Mouse (Mus musculus) olfactory bulb, adult 2 months (tissue): ENCODE results near the gene Vinac1.

Experiments
- CTCF ChIP-seq: fragments of 200-500 bp; IDR thresholded peaks from 2 replicates; pipeline ENCODE4 v1.5.1; 2012; ENCODE audit warnings: low read depth, mild to moderate bottlenecking, low read length, moderate library complexity; ENCODE audit not compliant: insufficient read depth
- POLR2A ChIP-seq: fragments of 200-500 bp; IDR thresholded peaks from 2 replicates; pipeline ENCODE4 v1.6.1; 2012; ENCODE audit warnings: mild to moderate bottlenecking, low read depth, low read length, moderate library complexity; ENCODE audit not compliant: insufficient read depth

DNA sequence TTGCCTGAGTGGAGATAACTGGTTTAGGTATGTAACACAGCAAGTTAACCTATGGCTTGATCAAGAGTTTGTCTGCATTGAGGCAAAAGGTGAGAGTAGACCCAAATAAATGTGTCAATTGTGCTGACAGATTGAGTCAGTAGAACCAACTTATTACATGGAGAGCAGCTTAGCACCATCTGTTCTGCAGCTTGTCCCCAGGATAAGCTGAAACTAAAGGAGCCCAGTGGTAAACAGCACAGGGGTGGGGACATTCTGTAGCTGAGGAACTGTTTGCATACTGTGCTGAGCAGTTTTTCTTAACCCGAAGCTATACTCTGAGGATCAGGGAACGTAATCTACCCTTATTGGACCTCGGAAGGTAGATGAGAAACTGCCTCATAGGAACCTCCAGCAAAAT lies 63.2 kb downstream of the Vinac1 start:
- TF ChIP-seq CTCF (no peak), POLR2A (no peak)
